Mouse (Mus musculus) stomach, postnatal 0 days (tissue): Measurements from ENCODE around the gene Scml4.
A peak's percentile ranks its signal among the peaks of the same experiment; 100 is the strongest.

Source experiments
- CTCF ChIP-seq: IDR thresholded peaks from 2 replicates; pipeline ENCODE4 v1.5.1; 2016; ENCODE audit warnings: antibody characterized with exemption, low read depth, mild to moderate bottlenecking, moderate library complexity
- EP300 ChIP-seq: optimal IDR thresholded peaks from 2 replicates; pipeline ENCODE3; 2016; ENCODE audit warnings: antibody characterized with exemption

DNA sequence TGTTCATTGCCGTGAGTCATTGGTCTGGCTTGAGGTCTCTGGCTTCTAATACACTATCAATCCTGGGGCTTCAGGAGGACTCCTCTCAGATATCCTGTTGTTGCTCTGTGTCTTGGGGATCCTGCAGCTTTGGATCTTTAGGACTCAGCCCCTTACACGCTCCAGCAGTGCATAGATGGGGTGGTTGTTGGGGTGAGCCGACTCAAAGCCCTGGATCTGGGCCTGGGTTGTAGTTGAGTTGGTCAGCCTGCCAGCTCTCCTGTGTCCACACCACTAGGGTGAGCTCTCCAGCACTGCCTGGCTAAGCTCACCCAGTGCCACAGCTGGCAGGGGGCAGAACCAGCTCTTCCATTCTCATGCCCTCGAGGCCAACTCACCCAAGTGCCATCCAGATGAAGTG, 78.2 kb downstream of the Scml4 start:
- TF ChIP-seq CTCF (0 out of 2 replicates have a peak, but pooled peaks have one; percentile 12), EP300 (no peak)
